Mouse (Mus musculus): ENCODE data around the gene Zkscan4.

- TF ChIP-seq POLR2A (IDR thresholded peaks at IDR 0.05; ENCODE audit: low read depth, low read length): no peak
- no peak for TF ChIP-seq CTCF (IDR thresholded peaks at IDR 0.05; ENCODE audit: extremely low read depth, insufficient read depth, insufficient read length, insufficient replicate concordance)
Measured at GRCm38 (mm10) chr13:21502296-21502695, 23.6 kb downstream of the Zkscan4 start.
